Mouse (Mus musculus) gastrocnemius, adult 2 months (tissue): ENCODE data around the gene 4930469K13Rik. TPM values are rescaled to one million over a fixed set of nuclear protein-coding genes. Genes with fewer than 3 reads are reported as not detected.

ENCODE experiments used
- DNase-seq: peaks from one replicate; pipeline ENCODE4 v3.0.0; 2022
- H3K27ac ChIP-seq: fragments of 200-600 bp; 2 replicates; pipeline ENCODE4 v1.8.1; 2022; ENCODE audit warnings: mild to moderate bottlenecking
- H3K4me3 ChIP-seq: fragments of 200-600 bp; 2 replicates; pipeline ENCODE4 v1.8.1; 2022; ENCODE audit warnings: mild to moderate bottlenecking, moderate library complexity
- CTCF ChIP-seq: fragments of 200-600 bp; IDR thresholded peaks from 2 replicates; pipeline ENCODE4 v1.8.1; 2022; ENCODE audit warnings: antibody characterized with exemption, mild to moderate bottlenecking, moderate library complexity
- intact Hi-C: fragments of 180-260 bp; cut with DNase I; formaldehyde crosslinking; loops from one replicate; pipeline ENCODE4 v1.15.1; 2025
- total RNA-seq, 2 experiments: library from RNA; stranded (reverse); gene quantifications; 2 replicates each; pipeline ENCODE4 v1.2.3; 2021

Gene 4930469K13Rik
- total RNA-seq, 2 experiments from 2014 or later: not detected

- DNase-seq: no peak
- Histone ChIP-seq H3K4me3 (peak overlapping the region; percentile 54), H3K27ac (no peak overlapping the region)
- TF ChIP-seq CTCF: no peak
- intact Hi-C loops: no loop called here
Observed at GRCm38 (mm10) chr11:33932386-33933111, 165.8 kb downstream of the 4930469K13Rik start.

- no peak overlapping the region for H3K27ac ChIP-seq
- peak overlapping the region; percentile 54 for H3K4me3 ChIP-seq
- TF ChIP-seq CTCF: no peak
- peak; percentile 50 for DNase-seq
- intact Hi-C loops: no loop called here
Observed at GRCm38 (mm10) chr11:33931836-33932385, 166.4 kb downstream of the 4930469K13Rik start.

- Histone ChIP-seq H3K4me3 (no peak overlapping the region), H3K27ac (no peak overlapping the region)
- DNase-seq: no peak
- intact Hi-C loops: no loop called here
- no peak for TF ChIP-seq CTCF
Observed at GRCm38 (mm10) chr11:33929412-33929811, 168.9 kb downstream of the 4930469K13Rik start.

- peak; percentile 65 for TF ChIP-seq CTCF
- no peak overlapping the region for H3K4me3 ChIP-seq
- DNase-seq: no peak
- no peak overlapping the region for H3K27ac ChIP-seq
- intact Hi-C loops: no loop called here
Observed at GRCm38 (mm10) chr11:33928658-33929057, 169.7 kb downstream of the 4930469K13Rik start.

GRCm38 (mm10) chr11:33927836-33928235, 170.5 kb downstream of the 4930469K13Rik start:
- H3K27ac ChIP-seq: no peak overlapping the region
- intact Hi-C loops: no loop called here
- no peak overlapping the region for H3K4me3 ChIP-seq
- DNase-seq: no peak
- TF ChIP-seq CTCF: no peak

- intact Hi-C loops: no loop called here
- TF ChIP-seq CTCF: no peak
- Histone ChIP-seq H3K4me3 (no peak overlapping the region), H3K27ac (no peak overlapping the region)
- no peak for DNase-seq
Observed at GRCm38 (mm10) chr11:33927321-33927720, 171.0 kb downstream of the 4930469K13Rik start.

- no peak for DNase-seq
- Histone ChIP-seq H3K27ac (no peak overlapping the region), H3K4me3 (no peak overlapping the region)
- no peak for TF ChIP-seq CTCF
- intact Hi-C loops: no loop called here
Observed at GRCm38 (mm10) chr11:33926551-33926950, 171.8 kb downstream of the 4930469K13Rik start.

GRCm38 (mm10) chr11:33925778-33926177, 172.6 kb downstream of the 4930469K13Rik start:
- no peak overlapping the region for H3K4me3 ChIP-seq
- no peak overlapping the region for H3K27ac ChIP-seq
- intact Hi-C loops: no loop called here
- DNase-seq: no peak
- no peak for TF ChIP-seq CTCF

Other genes starting within 250 kb of the 4930469K13Rik start
- under 1 TPM; 0.17 to 0.23 TPM for gene Kcnmb1, start 135.5 kb downstream of the 4930469K13Rik start, total RNA-seq
- not detected for gene Kcnip1, start 105.4 kb downstream of the 4930469K13Rik start, total RNA-seq
- gene Lcp2, start 51.6 kb downstream of the 4930469K13Rik start, total RNA-seq: 1 to 10 TPM in 1 of 2 experiments, under 1 TPM in 1; 0.36 to 1.6 TPM
- gene Foxi1, start 109.5 kb upstream of the 4930469K13Rik start, total RNA-seq: not detected
- 1 to 10 TPM in 1 of 2 experiments, under 1 TPM in 1; 0.31 to 1.2 TPM for gene Fam196b, start 216.3 kb upstream of the 4930469K13Rik start, total RNA-seq